Mouse (Mus musculus) ES-Bruce4 (cell line): ENCODE measurements around the gene Cd9.

Experiments
- CTCF ChIP-seq: IDR thresholded peaks from one replicate; pipeline ENCODE4 v1.8.1; 2011; ENCODE audit warnings: low read depth, low read length
- EP300 ChIP-seq: IDR thresholded peaks from 2 replicates; pipeline ENCODE4 v1.6.1; 2011; ENCODE audit warnings: low read depth, low read length; ENCODE audit not compliant: insufficient read depth
- POLR2A ChIP-seq: IDR thresholded peaks from one replicate; pipeline ENCODE4 v1.8.1; 2011; ENCODE audit warnings: low read length; ENCODE audit not compliant: insufficient read depth

DNA sequence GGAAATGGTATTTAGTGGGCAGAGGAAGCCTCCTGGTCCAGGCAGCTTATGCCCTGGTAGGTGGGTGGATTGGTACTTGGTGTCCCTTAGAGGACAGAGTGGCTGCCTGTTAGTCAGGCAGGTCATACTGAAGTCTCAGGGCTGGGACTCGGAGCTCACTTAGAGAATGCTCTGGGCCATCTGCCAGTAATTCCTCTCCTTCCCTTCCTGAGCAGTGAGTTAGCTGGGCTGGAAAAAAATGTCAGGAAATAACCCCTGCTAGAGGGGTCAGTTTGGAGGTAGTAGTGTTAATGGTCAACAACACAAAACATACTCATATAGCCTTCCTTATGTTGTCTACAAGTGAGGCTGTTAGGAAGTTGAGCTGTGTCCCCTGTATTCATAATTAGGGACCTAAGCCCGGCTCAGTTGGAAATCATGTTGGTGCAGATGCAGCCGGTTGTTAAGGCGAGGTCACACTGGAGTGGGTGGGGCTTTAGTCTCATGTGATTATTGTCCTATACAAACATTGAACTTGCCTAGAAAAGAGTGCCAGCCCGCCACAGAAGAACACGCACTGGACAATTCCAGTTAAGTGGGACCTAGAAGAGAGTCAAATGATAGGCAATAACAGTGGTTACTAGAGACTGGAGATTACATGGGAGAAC is 18.5 kb upstream of the Cd9 start:
- TF ChIP-seq EP300 (no peak), CTCF (no peak), POLR2A (no peak)
